Mouse (Mus musculus) layer of hippocampus, adult 9-11 months (tissue): ENCODE data around the gene Tgm1.

ENCODE experiments used
- DNase-seq: peaks from one replicate; pipeline ENCODE4 v3.0.0; 2022

Tgm1 gene

DNA sequence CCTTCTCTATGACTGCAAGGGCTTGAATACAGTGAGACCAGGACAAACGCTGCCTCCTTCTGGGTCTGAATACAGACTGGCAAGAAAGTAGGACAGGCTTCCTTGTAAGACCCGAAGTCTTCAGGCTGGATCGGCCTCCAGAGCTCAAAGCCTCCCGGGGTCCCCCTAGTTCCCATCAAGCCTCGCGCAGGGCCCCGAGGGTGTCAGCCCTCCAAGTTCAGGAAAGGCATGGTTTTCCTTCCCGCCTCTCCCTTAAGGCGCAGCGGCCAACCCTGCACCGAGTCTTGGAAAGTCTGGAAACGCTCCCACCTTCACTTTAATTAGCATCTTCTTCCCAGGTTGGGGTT, 42.3 kb downstream of the Tgm1 start:
- DNase-seq = no peak

DNA sequence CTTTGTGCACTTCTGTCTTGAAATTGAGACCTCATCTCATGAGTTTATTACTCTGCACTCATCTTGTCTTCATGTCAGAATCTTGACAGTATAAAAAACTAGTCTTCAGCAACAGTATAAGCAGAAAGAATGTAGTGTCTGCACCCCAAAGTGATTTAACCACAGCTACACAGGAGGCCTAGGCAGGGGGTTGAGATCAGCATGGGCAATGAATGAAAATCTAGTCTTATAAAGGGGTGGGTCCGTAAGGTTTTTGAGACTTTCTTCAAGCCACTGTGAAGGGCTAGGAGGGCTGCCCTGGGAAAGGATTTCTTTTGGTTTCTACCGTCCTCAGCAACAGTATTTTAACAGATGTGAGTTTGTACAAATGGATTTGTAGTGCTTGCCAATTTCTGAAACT, 53.1 kb downstream of the Tgm1 start:
- no peak for DNase-seq

DNA sequence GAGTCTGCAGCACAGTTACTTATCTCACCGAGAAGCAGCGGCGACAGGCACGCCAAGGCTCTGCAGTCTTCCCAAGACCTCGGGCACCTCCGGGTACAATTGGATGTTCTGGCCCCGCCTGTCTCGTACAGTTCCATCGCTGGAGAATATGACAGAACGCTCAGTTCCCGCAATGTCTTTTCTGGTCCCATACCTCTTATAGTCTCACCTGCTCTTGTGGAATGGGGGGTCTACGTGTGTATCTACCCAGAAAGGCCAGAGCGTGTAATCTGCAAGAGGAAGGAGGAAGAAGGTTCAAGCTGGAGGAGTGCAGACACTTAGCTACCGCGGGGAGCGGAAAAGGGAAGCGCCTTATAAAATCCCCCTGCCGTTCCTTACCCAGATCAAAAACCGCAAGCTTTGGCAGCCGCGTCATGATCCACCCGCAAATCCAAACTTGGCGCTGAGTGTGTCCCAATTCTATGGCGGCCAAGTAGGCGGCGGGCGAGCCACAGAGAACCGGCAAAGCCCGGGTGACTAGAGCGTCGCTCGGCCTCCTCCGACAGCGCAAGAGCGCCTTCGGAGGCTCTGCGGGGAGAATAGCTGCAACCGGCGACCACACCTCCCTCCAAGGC, 53.7 kb downstream of the Tgm1 start, which contains the start of gene Mdp1:
Mdp1 (minus strand) TSS at position 549 of the 614 bp plus-strand sequence.
- DNase-seq = peak; percentile 82

DNA sequence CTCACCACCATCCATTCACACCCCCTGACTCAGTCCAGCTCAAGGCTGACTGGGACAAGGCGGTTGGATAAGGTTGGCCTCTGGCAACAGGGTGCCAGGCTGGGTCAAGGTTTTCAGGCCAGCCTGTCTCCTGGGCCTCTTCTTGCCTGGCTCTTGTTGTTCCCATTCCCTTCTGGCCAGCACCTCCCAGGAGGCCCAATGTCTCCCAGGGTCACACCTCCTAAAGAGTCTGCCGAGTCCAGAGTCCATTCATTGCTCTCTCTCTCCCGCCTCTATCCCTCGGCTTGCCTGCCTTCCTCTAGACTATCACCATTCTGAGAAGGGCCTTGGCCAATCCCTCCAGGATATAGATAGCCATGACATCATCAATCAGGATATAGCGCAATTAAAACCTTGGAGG, 55.7 kb downstream of the Tgm1 start:
- no peak for DNase-seq

DNA sequence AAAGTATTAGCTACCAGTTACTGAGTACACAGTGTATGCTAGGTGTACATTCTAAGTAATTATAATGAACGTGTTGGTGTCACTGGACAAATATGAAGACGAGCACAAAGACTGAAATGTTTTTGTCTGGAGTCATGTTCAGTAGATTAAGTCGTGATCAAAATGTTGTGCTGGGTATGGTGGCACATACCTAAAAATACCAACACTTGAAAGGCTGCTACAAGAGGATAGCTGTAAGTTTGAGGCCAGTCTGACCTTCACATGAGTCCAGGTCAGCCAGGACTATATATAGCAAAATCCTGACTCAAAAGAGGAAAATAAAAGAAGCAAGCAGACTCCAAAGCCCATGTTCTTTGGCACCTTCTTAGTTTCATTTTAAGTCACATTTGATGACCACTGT, 56.8 kb downstream of the Tgm1 start:
- no peak for DNase-seq

DNA sequence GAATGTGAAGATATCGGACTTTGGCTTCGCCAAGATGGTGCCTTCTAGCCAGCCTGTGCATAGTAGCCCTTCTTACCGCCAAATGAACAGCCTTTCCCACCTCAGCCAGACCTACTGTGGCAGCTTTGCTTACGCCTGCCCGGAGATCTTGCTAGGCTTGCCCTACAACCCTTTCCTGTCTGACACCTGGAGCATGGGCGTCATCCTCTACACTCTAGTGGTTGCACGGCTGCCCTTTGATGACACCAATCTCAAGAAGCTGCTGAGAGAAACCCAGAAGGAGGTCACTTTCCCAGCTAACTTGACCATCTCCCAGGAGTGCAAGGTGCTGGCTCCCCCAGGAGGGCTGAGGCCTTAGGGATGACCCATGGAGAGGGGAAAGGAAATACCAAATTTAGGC, 62.2 kb downstream of the Tgm1 start:
- DNase-seq = no peak
